Mouse (Mus musculus): ENCODE results near the gene Tmem18. TPM values are rescaled to one million over a fixed set of nuclear protein-coding genes. Genes with fewer than 3 reads are reported as not detected.

Gene Tmem18
- 11.5 TPM for polyA plus RNA-seq (2017; shearing (Covaris generic))

DNA sequence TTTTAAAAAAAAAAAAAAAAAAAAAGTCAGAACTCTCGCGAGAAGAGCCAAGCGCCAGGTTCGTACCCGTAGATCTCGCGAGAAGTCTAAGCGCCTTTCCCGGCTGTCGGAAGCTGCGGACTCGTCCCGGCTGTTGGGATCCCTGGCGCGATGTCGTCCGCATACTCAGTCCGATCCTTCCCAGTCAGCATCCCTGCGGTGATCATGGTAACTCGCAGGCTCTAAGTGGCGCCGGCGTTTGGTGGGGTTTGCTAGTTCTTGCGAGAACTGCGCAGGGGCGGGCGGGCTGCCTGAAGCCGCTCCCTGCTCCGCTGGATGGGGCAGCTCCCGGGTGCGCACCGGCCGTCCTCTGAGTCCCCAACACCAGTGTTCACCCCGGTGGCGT, at the start of gene Tmem18:
Gene Tmem18 (plus strand): TSS at position 71 of the 385 bp plus-strand sequence.

Other genes starting within 250 kb of the Tmem18 start
- gene Sntg2, start 211.1 kb upstream of the Tmem18 start, polyA plus RNA-seq (2017; shearing (Covaris generic)): not detected